Mouse (Mus musculus) telencephalon, adult 2 months (tissue): ENCODE data around the gene Atp1a2.
"Not testable (repeated sequence)": the region's sequence is repeated elsewhere in the genome, so short reads cannot be mapped to it uniquely, and the experiment has no call there.

Experiments
- DNase-seq: peaks from one replicate; pipeline ENCODE4 v3.0.0-alpha.2; 2011; ENCODE audit warnings: low read depth, low spot score

Gene Atp1a2

DNA sequence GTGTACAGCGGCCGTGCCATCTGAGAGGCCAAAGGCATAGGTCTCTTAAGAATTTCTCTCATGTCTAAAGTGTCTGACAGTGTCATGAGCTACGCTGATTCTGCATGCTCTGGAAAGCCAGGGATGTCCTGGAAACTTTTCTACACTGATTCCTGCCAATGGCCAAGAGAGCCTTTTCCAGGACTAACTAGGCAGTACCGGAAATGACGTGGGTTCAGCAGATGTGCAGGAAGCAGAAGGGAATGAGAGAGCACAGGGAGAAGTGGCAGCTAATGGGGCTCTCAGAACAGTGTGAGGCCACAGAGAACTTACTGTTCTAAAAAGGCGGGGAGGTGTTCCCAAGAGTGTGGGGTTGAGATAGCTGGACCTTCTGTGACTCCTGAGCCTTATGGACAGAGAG lies 24.5 kb downstream of the Atp1a2 start:
- no peak for DNase-seq

DNA sequence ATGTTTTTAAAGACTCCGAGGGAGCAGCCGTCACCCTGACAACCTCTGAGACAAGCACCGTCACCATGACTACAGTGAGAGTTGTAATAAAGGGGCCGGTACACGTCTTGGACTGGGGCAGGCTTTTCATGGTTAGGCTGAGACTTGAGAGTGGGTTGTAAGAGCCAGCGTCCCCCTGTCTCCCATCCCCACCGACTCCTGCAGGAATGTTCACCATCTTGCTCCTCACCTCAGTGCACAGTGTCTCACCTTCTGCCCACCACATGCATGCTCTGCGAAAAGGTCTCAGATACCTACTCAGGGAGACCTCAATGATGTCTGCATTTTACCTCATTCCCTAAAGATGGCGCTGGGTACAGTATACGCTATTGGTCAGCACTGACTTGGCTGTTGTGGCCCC lies 26.1 kb downstream of the Atp1a2 start:
- DNase-seq: no peak

DNA sequence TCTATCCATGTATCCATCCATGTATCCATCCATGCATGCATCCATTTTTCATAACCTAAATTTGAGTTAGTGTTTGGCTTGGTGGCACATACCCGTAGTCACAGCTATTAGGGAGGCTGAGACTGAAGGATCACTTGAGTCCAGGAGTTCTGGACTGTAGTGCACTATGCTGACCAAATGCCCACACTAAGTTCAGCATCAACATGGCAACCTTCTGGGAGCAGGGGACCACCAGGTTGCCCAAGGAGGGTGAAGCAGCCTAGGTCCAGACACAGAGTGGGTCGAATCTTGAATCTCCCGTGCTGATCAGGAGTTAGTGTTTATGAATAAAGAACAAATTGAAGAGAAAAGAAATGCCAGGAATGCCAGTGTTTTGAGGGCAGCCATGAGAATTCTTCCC lies 26.7 kb downstream of the Atp1a2 start:
- no peak for DNase-seq

DNA sequence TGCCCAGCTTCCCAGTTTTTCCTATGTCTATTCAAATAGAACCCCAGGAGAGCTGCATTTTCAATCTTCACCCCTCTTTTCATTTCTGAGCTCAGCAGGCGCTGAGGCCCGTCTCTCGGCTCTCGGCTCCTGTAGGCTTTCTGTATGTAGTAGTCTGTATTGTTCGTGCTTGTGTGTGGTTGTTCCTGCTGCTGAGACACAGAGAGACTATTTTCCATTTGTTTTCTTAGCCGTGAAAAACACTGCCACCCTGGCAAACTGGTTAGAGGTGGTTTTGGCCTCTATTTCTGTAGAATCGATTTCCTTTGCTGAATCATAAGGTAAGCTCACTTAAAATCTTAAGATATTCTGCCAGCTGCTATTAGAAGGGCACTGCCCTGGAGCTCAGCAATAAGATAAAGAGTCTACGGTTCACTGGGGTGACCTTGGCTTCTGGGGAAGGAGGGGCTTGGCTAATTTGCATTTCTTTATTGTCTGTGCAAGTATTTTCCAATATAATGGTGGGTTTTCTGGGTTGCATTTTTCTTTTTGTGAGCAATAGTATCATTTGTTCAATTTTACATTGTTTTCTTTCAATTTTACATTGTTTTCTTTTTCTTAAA lies 36.3 kb downstream of the Atp1a2 start, which contains the start of gene Igsf8:
Gene Igsf8, plus strand, starts transcription at position 165 of the 602 bp plus-strand sequence.
- no peak for DNase-seq

DNA sequence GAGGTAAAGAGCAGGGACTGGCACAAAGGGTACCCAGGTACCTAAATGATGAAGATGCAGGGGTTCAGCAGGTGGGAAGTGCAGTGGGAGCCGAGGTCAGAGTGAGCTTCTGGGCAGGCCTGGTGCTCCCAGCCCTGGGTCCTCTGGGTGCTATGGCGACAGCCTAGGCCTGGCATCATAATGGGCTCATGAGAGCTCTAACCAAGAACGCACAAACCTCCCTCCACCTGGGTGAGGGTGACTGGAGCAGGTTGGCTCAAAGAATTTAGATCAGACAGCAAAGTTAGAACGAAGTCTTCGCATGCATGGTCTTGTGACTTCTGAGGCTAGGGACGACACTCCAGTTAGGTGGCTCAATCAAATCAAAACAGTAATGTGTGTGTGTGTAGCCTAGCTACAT lies 39.5 kb downstream of the Atp1a2 start, which contains the start of gene Atp1a4:
Gene Atp1a4, minus strand, starts transcription at position 101 of the 400 bp plus-strand sequence.
- no peak for DNase-seq

DNA sequence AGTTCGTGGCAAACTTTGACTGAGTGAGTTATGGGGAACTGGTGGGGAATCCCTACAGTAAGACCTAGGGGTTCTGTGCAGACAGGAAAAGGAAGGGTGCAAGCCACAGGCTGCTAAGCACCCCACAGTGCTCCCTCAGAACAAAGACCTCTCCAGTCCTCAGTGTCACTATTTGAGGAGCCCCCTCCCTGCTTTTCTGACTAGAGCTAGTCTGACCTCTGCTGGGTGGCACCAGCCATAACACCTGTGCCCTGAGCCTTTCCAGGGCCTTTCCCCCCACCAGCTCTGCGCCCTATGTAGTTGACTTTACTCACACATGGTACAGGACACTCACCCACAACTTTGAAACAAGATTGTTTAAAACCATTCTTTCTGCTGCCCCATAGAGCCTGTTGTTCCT lies 50.2 kb downstream of the Atp1a2 start:
- no peak for DNase-seq

DNA sequence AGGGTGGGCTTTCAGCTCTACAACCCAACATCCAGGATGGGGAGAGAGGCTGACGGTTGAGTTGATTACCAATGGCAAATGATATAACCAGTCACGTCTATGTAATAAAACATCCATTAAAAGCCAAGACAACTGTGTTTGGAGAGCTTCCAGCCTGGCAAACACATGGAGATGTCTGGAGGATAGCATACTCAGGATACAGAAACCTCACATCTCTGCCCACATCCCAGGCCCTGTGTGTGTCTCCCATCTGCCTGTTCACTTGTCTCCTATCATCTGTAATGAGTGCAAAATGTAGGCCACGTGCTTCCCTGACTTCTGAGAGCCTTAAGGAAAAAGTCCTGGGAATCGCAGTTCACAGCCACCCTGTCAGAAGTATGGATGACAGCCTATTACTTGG lies 50.6 kb downstream of the Atp1a2 start:
- peak; percentile 32 for DNase-seq

DNA sequence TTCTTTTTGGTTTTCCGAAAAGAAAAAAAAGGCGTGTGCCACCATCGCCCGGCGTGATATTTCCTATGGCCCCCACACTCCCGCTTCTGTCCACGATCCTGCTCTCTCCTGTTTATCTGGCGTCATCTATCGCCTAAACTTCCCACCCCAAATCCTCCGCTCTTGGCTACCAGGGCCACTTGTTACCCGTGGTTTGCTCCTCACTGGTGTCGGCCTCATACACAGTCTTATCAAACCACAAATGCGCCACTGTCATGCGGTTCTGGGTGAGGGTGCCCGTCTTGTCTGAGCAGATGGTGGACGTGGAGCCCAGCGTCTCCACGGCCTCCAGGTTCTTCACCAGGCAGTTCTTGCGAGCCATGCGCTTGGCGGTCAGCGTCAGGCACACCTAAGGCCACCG lies 53.2 kb downstream of the Atp1a2 start:
- DNase-seq: not testable (repeated sequence)

DNA sequence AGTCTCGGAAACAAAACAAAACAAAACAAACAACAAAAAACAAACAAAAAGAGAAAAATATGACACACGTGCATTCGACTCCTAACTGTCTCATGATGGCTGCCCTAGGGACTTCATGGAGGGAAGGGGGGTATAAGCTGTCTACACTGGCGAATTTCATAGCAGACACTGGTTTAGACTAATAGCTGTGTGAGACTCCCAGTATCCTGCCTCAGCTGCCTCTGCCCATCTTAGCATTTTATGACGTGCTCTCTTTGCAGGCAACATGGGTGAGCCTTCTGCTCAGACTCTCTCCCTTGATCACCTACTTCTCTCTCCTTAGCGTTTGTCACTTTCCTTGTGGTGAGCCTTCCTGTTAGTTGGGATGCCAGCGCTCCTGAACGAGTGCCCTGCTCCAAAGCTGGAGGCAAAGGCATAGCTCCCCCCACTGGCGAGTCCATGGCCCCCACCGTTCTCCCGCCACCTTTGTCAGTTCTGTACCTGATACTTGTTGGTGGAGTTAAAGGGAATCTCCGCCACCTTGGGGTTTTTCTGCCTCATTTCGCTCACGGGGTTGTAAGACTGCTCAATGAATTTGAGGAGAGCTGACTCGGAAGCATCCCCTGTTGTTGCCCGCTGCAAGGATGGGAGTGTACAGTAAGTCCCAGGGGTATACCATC lies 54.2 kb downstream of the Atp1a2 start:
- DNase-seq: no peak

DNA sequence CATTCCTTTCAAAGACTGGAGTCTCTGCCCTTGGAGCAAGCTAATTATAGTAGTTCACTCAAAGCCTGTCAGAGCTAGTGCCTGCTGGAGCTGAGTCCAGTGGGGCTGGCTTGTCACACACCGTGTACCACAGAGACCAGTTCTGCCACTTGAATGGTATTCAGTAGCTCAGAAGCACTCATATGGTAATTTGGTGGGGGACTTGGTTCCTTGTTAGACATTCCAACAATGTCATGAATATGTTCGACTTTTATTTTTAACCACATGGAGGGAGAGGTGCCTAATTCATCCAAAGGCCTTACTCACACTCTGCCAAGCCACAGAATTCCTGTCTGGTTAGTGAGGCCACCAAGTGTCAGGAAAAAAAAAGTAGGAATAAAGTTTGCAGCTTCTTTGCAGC lies 55.5 kb downstream of the Atp1a2 start:
- no peak for DNase-seq

DNA sequence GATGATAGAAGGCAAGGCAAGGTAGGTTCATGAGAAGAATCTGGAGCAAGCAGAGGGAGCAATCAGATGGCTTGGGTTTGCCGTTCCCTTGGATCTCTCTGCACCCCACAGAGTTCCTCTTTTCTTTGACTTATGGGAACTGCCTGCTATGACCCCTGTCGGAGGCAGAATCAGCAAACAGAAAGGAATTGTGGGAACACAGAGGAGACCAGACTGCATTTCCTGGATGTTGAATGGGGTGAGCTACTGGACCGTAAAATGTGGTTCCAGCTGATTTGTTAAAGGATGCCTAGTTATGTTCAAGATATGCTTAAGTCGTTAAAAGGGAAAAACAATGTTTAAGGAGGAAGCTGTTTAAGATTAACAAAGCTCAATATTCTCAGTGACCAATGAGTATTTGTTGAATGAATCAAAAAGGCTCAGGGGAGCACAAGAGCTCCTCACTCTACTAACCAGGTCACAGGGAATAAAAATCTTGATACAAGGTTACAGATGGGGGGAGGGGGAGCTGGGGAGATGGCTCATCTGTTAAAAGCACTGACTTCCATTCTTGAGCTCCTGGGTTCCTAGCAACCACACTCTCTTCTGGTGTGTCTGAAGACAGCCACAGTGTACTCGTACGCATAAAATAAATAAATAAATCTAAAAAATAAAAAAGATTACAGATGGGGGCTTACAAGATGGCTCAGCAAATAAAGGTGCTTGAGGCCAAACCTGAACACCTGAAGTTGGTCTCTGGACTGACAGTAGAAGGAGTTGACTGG lies 56.7 kb downstream of the Atp1a2 start:
- no peak for DNase-seq

DNA sequence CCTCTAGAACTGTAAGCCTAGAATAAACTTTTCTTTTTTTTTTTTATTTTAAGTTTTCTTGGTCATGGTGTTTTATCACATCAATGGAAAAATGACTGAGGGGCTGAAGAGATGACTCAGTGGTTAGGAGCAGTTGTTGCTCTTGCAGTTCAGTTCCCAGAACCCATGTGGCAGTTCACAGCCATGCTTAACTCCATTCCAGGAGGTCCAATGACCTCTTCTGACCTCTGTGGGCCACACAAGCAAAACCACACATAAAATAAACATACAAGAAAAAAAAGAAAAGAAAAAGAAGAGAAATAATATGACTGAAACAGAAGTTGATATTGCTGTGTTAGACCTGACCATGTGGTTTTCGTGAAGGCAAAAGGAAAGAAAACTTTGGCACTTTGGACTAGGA lies 68.6 kb downstream of the Atp1a2 start:
- no peak for DNase-seq

DNA sequence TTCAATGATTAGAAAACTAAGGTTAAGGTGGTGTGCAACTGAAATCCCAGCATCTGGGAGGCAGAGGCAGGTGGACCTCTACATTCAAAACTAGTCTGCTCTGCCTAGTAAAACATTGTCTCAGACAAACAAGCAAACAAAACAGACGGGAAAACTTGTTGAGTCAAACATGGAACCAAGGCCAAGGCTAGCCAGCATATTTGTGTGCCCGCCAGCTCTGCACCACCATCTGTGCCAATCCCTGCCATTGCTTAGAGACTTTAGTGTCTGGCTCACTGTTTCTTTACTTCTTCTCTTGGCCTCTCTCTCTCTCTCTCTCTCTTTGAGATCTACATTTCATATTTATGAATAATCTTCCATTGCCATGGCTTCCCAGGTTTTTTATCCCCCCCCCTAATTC lies 69.7 kb downstream of the Atp1a2 start:
- DNase-seq: no peak
